Mouse (Mus musculus): Measurements from ENCODE around the gene Gm5726. TPM values are rescaled to one million over a fixed set of nuclear protein-coding genes. Genes with fewer than 3 reads are reported as not detected.
"Not testable (repeated sequence)": the region's sequence is repeated elsewhere in the genome, so short reads cannot be mapped to it uniquely, and the experiment has no call there.

The Gm5726 gene
- total RNA-seq (2014; rRNA removed) (not detected in 2 replicates), polyA plus RNA-seq (2012; rRNA removed) (not detected in 2 replicates)

GRCm38 (mm10) chr7:20545657-20546056, at the start of gene Gm5726:
Gene Gm5726 (minus strand): TSS chr7:20545757.
- not testable (repeated sequence) for H3K9ac ChIP-seq (ENCODE audit: low read depth, low read length); DNase-seq (ENCODE audit: extremely low read depth, low read depth, low spot score)
- no CpG with 5 or more reads among the region's 1 CpGs for WGBS

DNA sequence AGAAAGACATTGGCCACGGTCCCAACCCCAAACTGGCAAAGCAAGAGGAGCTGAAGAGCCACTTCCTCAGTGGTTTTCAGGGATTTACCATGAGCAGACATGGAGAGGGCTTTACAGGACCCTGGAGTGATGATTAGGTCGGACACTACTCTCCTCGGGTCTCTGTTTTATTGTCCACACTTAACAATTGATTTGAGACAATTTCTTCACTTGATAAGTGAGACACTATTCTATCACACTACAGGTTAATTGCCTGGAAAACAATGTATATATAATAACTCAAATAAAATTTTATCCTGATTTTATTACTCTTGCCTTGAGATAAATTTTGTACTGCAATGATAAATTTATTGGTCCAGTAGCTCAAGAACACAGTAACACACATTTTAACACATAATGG, 30.6 kb upstream of the Gm5726 start, which contains the start of gene Gm4141:
TSS of gene Gm4141 (minus strand) at position 101 of the 400 bp plus-strand sequence.
- no CpG with 5 or more reads among the region's 3 CpGs for WGBS

More at GRCm38 (mm10) chr7:20545657-20546056, at the start of gene Gm5726:
- H3K27ac ChIP-seq (replicated peaks; ENCODE audit: insufficient read depth, low read depth, low read length); H3K79me2 ChIP-seq (ENCODE audit: control insufficient read depth, insufficient read depth, low read length); H3K27me3 ChIP-seq (ENCODE audit: control insufficient read depth, insufficient read depth, low read length); H3K4me3 ChIP-seq (ENCODE audit: insufficient read depth, low read depth, low read length); H3K36me3 ChIP-seq (ENCODE audit: control insufficient read depth, insufficient read depth, low read length); H3K4me1 ChIP-seq (ENCODE audit: control insufficient read depth, insufficient read depth, low read length): not testable (repeated sequence)

GRCm38 (mm10) chr7:20533537-20533936, 12.0 kb downstream of the Gm5726 start, which contains the start of gene Vmn1r104:
Gene Vmn1r104 (plus strand): TSS chr7:20533837.
- DNase-seq (ENCODE audit: extremely low read depth, low read depth, low spot score); H3K4me3 ChIP-seq (ENCODE audit: insufficient read depth, low read depth, low read length); H3K79me2 ChIP-seq (ENCODE audit: control insufficient read depth, insufficient read depth, low read length); H3K9ac ChIP-seq (ENCODE audit: low read depth, low read length); H3K36me3 ChIP-seq (ENCODE audit: control insufficient read depth, insufficient read depth, low read length); H3K4me1 ChIP-seq (ENCODE audit: control insufficient read depth, insufficient read depth, low read length); H3K27me3 ChIP-seq (ENCODE audit: control insufficient read depth, insufficient read depth, low read length); H3K27ac ChIP-seq (replicated peaks; ENCODE audit: insufficient read depth, low read depth, low read length): not testable (repeated sequence)
- WGBS, result no CpG with 5 or more reads among the region's 3 CpGs

More for the DNA sequence above, 30.6 kb upstream of the Gm5726 start, which contains the start of gene Gm4141:
- H3K9ac ChIP-seq (ENCODE audit: low read depth, low read length); H3K4me3 ChIP-seq (ENCODE audit: insufficient read depth, low read depth, low read length); DNase-seq (ENCODE audit: extremely low read depth, low read depth, low spot score); H3K27ac ChIP-seq (replicated peaks; ENCODE audit: insufficient read depth, low read depth, low read length); H3K79me2 ChIP-seq (ENCODE audit: control insufficient read depth, insufficient read depth, low read length); H3K27me3 ChIP-seq (ENCODE audit: control insufficient read depth, insufficient read depth, low read length); H3K4me1 ChIP-seq (ENCODE audit: control insufficient read depth, insufficient read depth, low read length); H3K36me3 ChIP-seq (ENCODE audit: control insufficient read depth, insufficient read depth, low read length): not testable (repeated sequence)

DNA sequence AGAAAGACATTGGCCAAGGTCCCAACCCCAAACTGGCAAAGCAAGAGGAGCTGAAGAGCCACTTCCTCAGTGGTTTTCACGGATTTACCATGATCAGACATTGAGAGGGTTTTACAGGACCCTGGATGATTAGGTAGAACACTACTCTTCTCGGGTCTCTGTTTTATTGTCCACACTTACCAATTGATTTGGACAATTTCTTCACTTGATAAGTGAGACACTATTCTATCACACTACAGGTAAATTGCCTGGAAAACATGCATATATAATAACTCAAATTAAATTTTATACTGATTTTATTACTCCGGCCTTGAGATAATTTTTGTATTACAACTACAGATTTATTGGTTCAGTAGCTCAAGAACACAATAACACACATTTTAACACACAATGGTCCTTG, 35.1 kb downstream of the Gm5726 start, which contains the start of gene Vmn1r103:
TSS of gene Vmn1r103 (minus strand) at position 101 of the 400 bp plus-strand sequence.
- H3K4me3 ChIP-seq (ENCODE audit: insufficient read depth, low read depth, low read length); H3K4me1 ChIP-seq (ENCODE audit: control insufficient read depth, insufficient read depth, low read length); H3K79me2 ChIP-seq (ENCODE audit: control insufficient read depth, insufficient read depth, low read length); DNase-seq (ENCODE audit: extremely low read depth, low read depth, low spot score); H3K9ac ChIP-seq (ENCODE audit: low read depth, low read length); H3K27me3 ChIP-seq (ENCODE audit: control insufficient read depth, insufficient read depth, low read length); H3K27ac ChIP-seq (replicated peaks; ENCODE audit: insufficient read depth, low read depth, low read length); H3K36me3 ChIP-seq (ENCODE audit: control insufficient read depth, insufficient read depth, low read length): not testable (repeated sequence)
- WGBS, result 14% methylated on average over 1 of the region's 3 CpGs

Other genes starting within 250 kb of the Gm5726 start
- gene Gm4133, start 211.7 kb downstream of the Gm5726 start, total RNA-seq (2014; rRNA removed), result not detected in 2 replicates
- gene Gm4133, start 211.7 kb downstream of the Gm5726 start, polyA plus RNA-seq (2012; rRNA removed), result not detected in 2 replicates
- not detected in 2 replicates for gene Gm5728, start 170.3 kb downstream of the Gm5726 start, total RNA-seq (2014; rRNA removed)
- not detected in 2 replicates for gene Gm5728, start 170.3 kb downstream of the Gm5726 start, polyA plus RNA-seq (2012; rRNA removed)
- not detected in 2 replicates for gene Vmn1r100, start 127.8 kb downstream of the Gm5726 start, total RNA-seq (2014; rRNA removed)
- not detected in 2 replicates for gene Vmn1r100, start 127.8 kb downstream of the Gm5726 start, polyA plus RNA-seq (2012; rRNA removed)
- not detected in 2 replicates for gene Vmn1r101, start 103.2 kb downstream of the Gm5726 start, total RNA-seq (2014; rRNA removed)
- not detected in 2 replicates for gene Vmn1r101, start 103.2 kb downstream of the Gm5726 start, polyA plus RNA-seq (2012; rRNA removed)
- not detected in 2 replicates for gene Gm10670, start 70.8 kb downstream of the Gm5726 start, total RNA-seq (2014; rRNA removed)
- gene Gm10670, start 70.8 kb downstream of the Gm5726 start, polyA plus RNA-seq (2012; rRNA removed), result not detected in 2 replicates
- not detected in 2 replicates for gene Vmn1r103, start 35.2 kb downstream of the Gm5726 start, total RNA-seq (2014; rRNA removed)
- gene Vmn1r103, start 35.2 kb downstream of the Gm5726 start, polyA plus RNA-seq (2012; rRNA removed), result not detected in 2 replicates
- gene Vmn1r104, start 11.9 kb downstream of the Gm5726 start, total RNA-seq (2014; rRNA removed), result not detected in 2 replicates
- gene Vmn1r104, start 11.9 kb downstream of the Gm5726 start, polyA plus RNA-seq (2012; rRNA removed), result not detected in 2 replicates
- not detected in 2 replicates for gene Gm4141, start 30.5 kb upstream of the Gm5726 start, total RNA-seq (2014; rRNA removed)
- gene Gm4141, start 30.5 kb upstream of the Gm5726 start, polyA plus RNA-seq (2012; rRNA removed), result not detected in 2 replicates
- gene Gm4513, start 53.3 kb upstream of the Gm5726 start, total RNA-seq (2014; rRNA removed), result not detected in 2 replicates
- not detected in 2 replicates for gene Gm4513, start 53.3 kb upstream of the Gm5726 start, polyA plus RNA-seq (2012; rRNA removed)
- gene Vmn1r107, start 123.2 kb upstream of the Gm5726 start, total RNA-seq (2014; rRNA removed), result not detected in 2 replicates
- gene Vmn1r107, start 123.2 kb upstream of the Gm5726 start, polyA plus RNA-seq (2012; rRNA removed), result not detected in 2 replicates
- gene Vmn1r111, start 157.5 kb upstream of the Gm5726 start, total RNA-seq (2014; rRNA removed), result not detected in 2 replicates
- not detected in 2 replicates for gene Vmn1r111, start 157.5 kb upstream of the Gm5726 start, polyA plus RNA-seq (2012; rRNA removed)
- not detected in 2 replicates for gene Gm10668, start 184.9 kb upstream of the Gm5726 start, total RNA-seq (2014; rRNA removed)
- not detected in 2 replicates for gene Gm10668, start 184.9 kb upstream of the Gm5726 start, polyA plus RNA-seq (2012; rRNA removed)
- gene Vmn1r112, start 225.4 kb upstream of the Gm5726 start, total RNA-seq (2014; rRNA removed), result not detected in 2 replicates
- not detected in 2 replicates for gene Vmn1r112, start 225.4 kb upstream of the Gm5726 start, polyA plus RNA-seq (2012; rRNA removed)
- gene Vmn1r113, start 241.5 kb upstream of the Gm5726 start, total RNA-seq (2014; rRNA removed), result not detected in 2 replicates
- not detected in 2 replicates for gene Vmn1r113, start 241.5 kb upstream of the Gm5726 start, polyA plus RNA-seq (2012; rRNA removed)

All from liver, adult 2 months (tissue).